Mouse (Mus musculus): Measurements from ENCODE around the gene Reg4. TPM values are rescaled to one million over a fixed set of nuclear protein-coding genes. Genes with fewer than 3 reads are reported as not detected.

Reg4 gene
- polyA plus RNA-seq, 1 experiment from 2014 or later = not detected

DNA sequence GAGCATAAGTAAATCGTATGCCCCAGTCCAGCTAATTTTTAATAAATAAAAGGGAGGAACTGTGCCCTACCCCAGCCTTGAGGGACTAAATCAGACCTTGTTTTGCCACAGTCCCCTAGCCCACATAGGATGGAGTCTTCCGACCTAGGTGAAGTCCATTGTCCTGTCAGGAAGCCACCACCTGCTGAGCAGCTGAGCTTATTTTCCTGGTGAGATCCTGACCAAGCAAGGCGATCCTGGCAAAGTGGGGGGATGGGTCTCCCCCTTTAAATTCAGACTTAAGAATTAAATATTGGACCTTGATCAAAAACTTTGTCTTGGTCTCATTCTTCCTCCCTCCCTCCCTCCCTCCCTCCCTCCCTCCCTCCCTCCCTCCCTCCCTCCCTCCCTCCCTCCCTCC lies 5.7 kb upstream of the Reg4 start:
- Histone ChIP-seq H3K36me3 (replicated peaks) (no peaks in the 10 kb centered on the region), H3K27ac (replicated peaks) (no peak overlapping the region), H3K4me1 (no peaks in the 10 kb centered on the region), H3K27me3 (replicated peaks; ENCODE audit: low read depth, poor library complexity, severe bottlenecking) (no peaks in the 10 kb centered on the region), H3K4me3 (no peak overlapping the region), H3K9me3 (no peaks in the 10 kb centered on the region)
- no peak for DNase-seq (ENCODE audit: low spot score)
- WGBS = 67% methylated on average over 3 of the region's 3 CpGs

DNA sequence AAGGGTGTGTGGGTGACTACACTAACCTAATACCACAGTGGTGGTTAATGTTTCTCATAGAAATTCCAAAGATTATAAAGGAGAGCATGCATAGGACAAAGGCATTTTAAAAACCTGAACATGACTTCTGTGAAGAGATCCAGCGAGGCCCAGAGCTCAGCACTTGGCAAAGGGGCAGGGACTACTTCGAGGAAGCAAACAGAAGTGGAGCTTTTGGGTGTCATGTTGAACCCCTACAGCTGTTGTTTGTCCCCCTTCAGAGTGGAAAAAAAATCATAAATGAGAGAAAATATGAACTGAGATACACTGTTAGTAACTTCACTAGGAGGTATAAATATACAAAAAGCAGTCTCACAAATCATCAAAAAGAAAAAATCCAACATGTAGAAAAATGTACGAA lies 1.3 kb downstream of the Reg4 start:
- H3K4me3 ChIP-seq = no peak overlapping the region
- peaks cover 7% of the 10 kb centered on the region; the same call in 1 of the 2 replicates for H3K27me3 ChIP-seq (replicated peaks; ENCODE audit: low read depth, poor library complexity, severe bottlenecking)
- no peaks in the 10 kb centered on the region for H3K36me3 ChIP-seq (replicated peaks)
- no peaks in the 10 kb centered on the region for H3K9me3 ChIP-seq
- no peak overlapping the region for H3K27ac ChIP-seq (replicated peaks)
- 89% methylated on average over 3 of the region's 3 CpGs for WGBS
- peaks cover 4% of the 10 kb centered on the region for H3K4me1 ChIP-seq
- DNase-seq (ENCODE audit: low spot score) = no peak

GRCm38 (mm10) chr3:98223783-98224580 lies 2.0 kb downstream of the Reg4 start:
- peak; percentile 79 for DNase-seq (ENCODE audit: low spot score)
- H3K27ac ChIP-seq (replicated peaks) = peak overlapping the region; percentile 66

DNA sequence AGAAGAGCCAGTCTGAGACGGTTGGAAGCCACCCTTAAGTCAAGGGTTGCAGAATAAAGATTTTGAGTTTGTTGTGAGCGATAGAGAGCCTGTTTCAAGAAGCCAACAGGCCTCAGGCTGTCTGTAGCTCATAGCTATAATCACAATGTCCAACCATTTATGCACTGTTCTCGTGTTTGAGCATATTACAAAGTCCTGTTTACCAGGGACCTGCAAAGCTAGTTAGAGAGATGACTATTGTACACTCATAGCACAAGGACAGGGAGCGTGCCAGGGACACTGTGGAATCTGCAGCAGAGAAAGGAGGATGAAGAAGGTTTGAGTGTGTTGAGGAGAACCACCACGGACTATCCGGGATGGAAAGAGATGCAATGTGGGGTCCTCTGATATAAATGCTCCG lies 3.0 kb downstream of the Reg4 start:
- H3K27ac ChIP-seq (replicated peaks) = no peak overlapping the region
- H3K36me3 ChIP-seq (replicated peaks) = no peaks in the 10 kb centered on the region
- H3K9me3 ChIP-seq = no peaks in the 10 kb centered on the region
- no peak overlapping the region for H3K4me3 ChIP-seq
- H3K4me1 ChIP-seq = peaks cover 4% of the 10 kb centered on the region
- no peak for DNase-seq (ENCODE audit: low spot score)
- H3K27me3 ChIP-seq (replicated peaks; ENCODE audit: low read depth, poor library complexity, severe bottlenecking) = peaks cover 11% of the 10 kb centered on the region; the same call in 1 of the 2 replicates
- 89% methylated on average over 7 of the region's 7 CpGs for WGBS

More at GRCm38 (mm10) chr3:98223783-98224580, 2.0 kb downstream of the Reg4 start:
- Histone ChIP-seq H3K4me3 (no peak overlapping the region), H3K27me3 (replicated peaks; ENCODE audit: low read depth, poor library complexity, severe bottlenecking) (peaks cover 11% of the 10 kb centered on the region; the same call in 1 of the 2 replicates), H3K4me1 (peaks cover 4% of the 10 kb centered on the region), H3K9me3 (no peaks in the 10 kb centered on the region), H3K36me3 (replicated peaks) (no peaks in the 10 kb centered on the region)
- 16% methylated on average over 9 of the region's 9 CpGs for WGBS

GRCm38 (mm10) chr3:98225746-98226145 lies 3.8 kb downstream of the Reg4 start:
- H3K36me3 ChIP-seq (replicated peaks) = no peaks in the 10 kb centered on the region
- H3K4me3 ChIP-seq = no peak overlapping the region
- WGBS = 44% methylated on average over 2 of the region's 2 CpGs
- no peak overlapping the region for H3K27ac ChIP-seq (replicated peaks)
- no peak for DNase-seq (ENCODE audit: low spot score)
- H3K9me3 ChIP-seq = no peaks in the 10 kb centered on the region
- H3K4me1 ChIP-seq = peaks cover 4% of the 10 kb centered on the region
- peaks cover 11% of the 10 kb centered on the region; the same call in 1 of the 2 replicates for H3K27me3 ChIP-seq (replicated peaks; ENCODE audit: low read depth, poor library complexity, severe bottlenecking)

- H3K9me3 ChIP-seq = no peaks in the 10 kb centered on the region
- 41% methylated on average over 19 of the region's 19 CpGs for WGBS
These were observed 5.1 kb downstream of the Reg4 start for GRCm38 (mm10) chr3:98226988-98227610.

GRCm38 (mm10) chr3:98227763-98228162 lies 5.8 kb downstream of the Reg4 start:
- no peak overlapping the region for H3K27ac ChIP-seq (replicated peaks)
- H3K4me3 ChIP-seq = no peak overlapping the region
- peaks cover 11% of the 10 kb centered on the region; the same call in 1 of the 2 replicates for H3K27me3 ChIP-seq (replicated peaks; ENCODE audit: low read depth, poor library complexity, severe bottlenecking)
- no peaks in the 10 kb centered on the region for H3K36me3 ChIP-seq (replicated peaks)
- no peaks in the 10 kb centered on the region for H3K9me3 ChIP-seq
- DNase-seq (ENCODE audit: low spot score) = no peak
- H3K4me1 ChIP-seq = peaks cover 8% of the 10 kb centered on the region
- whole genome bisulfite sequencing = 81% methylated on average over 3 of the region's 3 CpGs

More at GRCm38 (mm10) chr3:98226988-98227610, 5.1 kb downstream of the Reg4 start:
- Histone ChIP-seq H3K36me3 (replicated peaks) (no peaks in the 10 kb centered on the region), H3K4me1 (peaks cover 8% of the 10 kb centered on the region), H3K27me3 (replicated peaks; ENCODE audit: low read depth, poor library complexity, severe bottlenecking) (peaks cover 11% of the 10 kb centered on the region; the same call in 1 of the 2 replicates), H3K4me3 (no peak overlapping the region), H3K27ac (replicated peaks) (no peak overlapping the region)
- DNase-seq (ENCODE audit: low spot score) = peak; percentile 85

- Histone ChIP-seq H3K27ac (replicated peaks) (no peak overlapping the region), H3K27me3 (replicated peaks; ENCODE audit: low read depth, poor library complexity, severe bottlenecking) (peaks cover 11% of the 10 kb centered on the region; the same call in 1 of the 2 replicates), H3K4me1 (peaks cover 3% of the 10 kb centered on the region; the same call in 1 of the 2 replicates), H3K36me3 (replicated peaks) (no peaks in the 10 kb centered on the region), H3K4me3 (no peak overlapping the region), H3K9me3 (no peaks in the 10 kb centered on the region)
- DNase-seq (ENCODE audit: low spot score) = no peak
- 88% methylated on average over 7 of the region's 7 CpGs for WGBS
These were observed 8.0 kb downstream of the Reg4 start for GRCm38 (mm10) chr3:98229943-98230342.

GRCm38 (mm10) chr3:98233504-98233903 lies 11.5 kb downstream of the Reg4 start:
- no peaks in the 10 kb centered on the region for H3K9me3 ChIP-seq
- H3K36me3 ChIP-seq (replicated peaks) = no peaks in the 10 kb centered on the region
- H3K27me3 ChIP-seq (replicated peaks; ENCODE audit: low read depth, poor library complexity, severe bottlenecking) = peaks cover 1% of the 10 kb centered on the region; the same call in 1 of the 2 replicates
- DNase-seq (ENCODE audit: low spot score) = no peak
- H3K4me1 ChIP-seq = peaks cover 3% of the 10 kb centered on the region; the same call in 1 of the 2 replicates
- H3K27ac ChIP-seq (replicated peaks) = no peak overlapping the region
- no peak overlapping the region for H3K4me3 ChIP-seq

DNA sequence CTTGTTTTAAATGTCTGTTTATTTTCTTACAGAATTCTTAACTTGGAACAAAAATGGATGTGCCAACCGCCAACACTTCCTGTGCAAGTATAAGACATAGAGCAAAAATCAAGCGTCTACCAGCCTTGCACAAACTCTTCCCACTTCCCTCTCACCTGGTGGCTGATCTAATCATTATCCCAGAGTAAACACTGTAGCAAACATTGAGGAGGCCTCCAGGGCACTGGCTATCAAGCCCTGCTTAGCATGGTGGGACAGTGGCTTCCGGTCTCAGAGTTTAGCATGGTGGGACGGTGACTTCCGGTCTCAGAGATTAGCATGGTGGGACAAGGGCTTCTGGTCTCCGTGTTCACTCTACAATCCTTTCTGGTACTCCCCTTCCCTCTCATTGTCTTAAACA lies 14.3 kb downstream of the Reg4 start:
- Histone ChIP-seq H3K36me3 (replicated peaks) (no peaks in the 10 kb centered on the region), H3K4me3 (no peak overlapping the region), H3K4me1 (peaks cover 1% of the 10 kb centered on the region; the same call in 1 of the 2 replicates), H3K27me3 (replicated peaks; ENCODE audit: low read depth, poor library complexity, severe bottlenecking) (no peaks in the 10 kb centered on the region), H3K27ac (replicated peaks) (no peak overlapping the region), H3K9me3 (no peaks in the 10 kb centered on the region)
- no peak for DNase-seq (ENCODE audit: low spot score)
- 93% methylated on average over 6 of the region's 6 CpGs for WGBS

- Histone ChIP-seq H3K36me3 (replicated peaks) (no peaks in the 10 kb centered on the region), H3K4me3 (no peak overlapping the region), H3K9me3 (no peaks in the 10 kb centered on the region), H3K27me3 (replicated peaks; ENCODE audit: low read depth, poor library complexity, severe bottlenecking) (no peaks in the 10 kb centered on the region), H3K27ac (replicated peaks) (no peak overlapping the region), H3K4me1 (peaks cover 4% of the 10 kb centered on the region; the same call in 1 of the 2 replicates)
- 77% methylated on average over 5 of the region's 5 CpGs for WGBS
- no peak for DNase-seq (ENCODE audit: low spot score)
These were observed 15.3 kb downstream of the Reg4 start for GRCm38 (mm10) chr3:98237240-98237639.

DNA sequence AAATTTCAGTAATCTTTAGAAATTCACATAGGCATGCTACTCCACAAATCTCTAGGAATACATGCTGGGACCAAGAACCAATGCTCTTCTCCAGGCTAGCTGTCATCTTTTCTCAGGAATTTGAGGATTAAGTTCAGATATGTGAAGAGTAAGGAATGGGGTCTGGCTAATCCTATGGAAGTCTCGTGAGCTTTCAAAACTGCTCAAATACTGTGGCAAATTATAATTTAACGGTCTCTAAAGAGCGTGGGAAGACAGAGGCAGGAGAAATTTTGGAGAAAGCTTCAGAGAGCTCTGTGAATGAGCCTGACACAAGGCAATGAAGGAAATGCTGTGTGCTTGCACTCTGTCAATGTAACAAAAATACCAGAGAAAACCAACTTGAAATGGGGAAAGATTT lies 16.2 kb downstream of the Reg4 start:
- WGBS = 78% methylated on average over 3 of the region's 3 CpGs
- Histone ChIP-seq H3K27me3 (replicated peaks; ENCODE audit: low read depth, poor library complexity, severe bottlenecking) (no peaks in the 10 kb centered on the region), H3K36me3 (replicated peaks) (no peaks in the 10 kb centered on the region), H3K9me3 (no peaks in the 10 kb centered on the region), H3K4me3 (no peak overlapping the region), H3K27ac (replicated peaks) (no peak overlapping the region), H3K4me1 (peaks cover 13% of the 10 kb centered on the region; the same call in 1 of the 2 replicates)
- DNase-seq (ENCODE audit: low spot score) = no peak

GRCm38 (mm10) chr3:98242051-98242450 lies 20.1 kb downstream of the Reg4 start:
- 79% methylated on average over 3 of the region's 3 CpGs for WGBS
- no peak overlapping the region for H3K27ac ChIP-seq (replicated peaks)
- H3K9me3 ChIP-seq = no peaks in the 10 kb centered on the region
- peaks cover 33% of the 10 kb centered on the region for H3K4me1 ChIP-seq
- H3K36me3 ChIP-seq (replicated peaks) = no peaks in the 10 kb centered on the region
- H3K4me3 ChIP-seq = no peak overlapping the region
- no peaks in the 10 kb centered on the region for H3K27me3 ChIP-seq (replicated peaks; ENCODE audit: low read depth, poor library complexity, severe bottlenecking)
- DNase-seq (ENCODE audit: low spot score) = no peak

All from embryonic facial prominence, embryonic 10.5 days (tissue).